Mouse (Mus musculus) spleen, adult 2 months (tissue): ENCODE data around the gene Hsh2d. TPM values are rescaled to one million over a fixed set of nuclear protein-coding genes. Genes with fewer than 3 reads are reported as not detected.

Experiments
- DNase-seq, 2 experiments: peaks; one replicate each; pipeline versions ENCODE4 v3.0.0 to v3.0.0-alpha.2; 2012 to 2021; ENCODE audit warnings: low spot score in 2 of 2, low read depth in 1 of 2
- H3K27ac ChIP-seq: fragments of 200-500 bp; 2 replicates; pipeline ENCODE4 v1.5.1; 2012; ENCODE audit warnings: low read length, inconsistent platforms; ENCODE audit not compliant: insufficient read depth
- H3K27me3 ChIP-seq: fragments of 200-500 bp; 2 replicates; pipeline ENCODE4 v1.6.1; 2012; ENCODE audit warnings: mild to moderate bottlenecking, moderate library complexity, low read length, inconsistent platforms; ENCODE audit not compliant: control insufficient read depth, insufficient read depth
- H3K36me3 ChIP-seq: fragments of 200-500 bp; 2 replicates; pipeline ENCODE4 v1.6.1; 2012; ENCODE audit warnings: mild to moderate bottlenecking, low read length, inconsistent platforms; ENCODE audit not compliant: control insufficient read depth, insufficient read depth
- H3K4me1 ChIP-seq: fragments of 200-500 bp; 2 replicates; pipeline ENCODE4 v1.6.1; 2011; ENCODE audit warnings: inconsistent platforms; ENCODE audit not compliant: control insufficient read depth, insufficient read depth, insufficient read length
- H3K4me3 ChIP-seq: fragments of 200-500 bp; 2 replicates; pipeline ENCODE4 v1.5.1; 2011; ENCODE audit warnings: mild to moderate bottlenecking, inconsistent platforms; ENCODE audit not compliant: insufficient read depth, insufficient read length; ENCODE audit errors: extremely low read depth
- CTCF ChIP-seq: fragments of 200-500 bp; IDR thresholded peaks from 2 replicates; pipeline ENCODE4 v1.5.1; 2011; ENCODE audit warnings: mild to moderate bottlenecking, inconsistent platforms; ENCODE audit not compliant: insufficient read depth, insufficient read length, insufficient replicate concordance; ENCODE audit errors: extremely low read depth
- POLR2A ChIP-seq: fragments of 200-500 bp; IDR thresholded peaks from 2 replicates; pipeline ENCODE4 v1.6.1; 2011; ENCODE audit warnings: low read depth, low read length, inconsistent platforms
- WGBS: fragments of 180-500 bp; shearing (Covaris S2); methylation state at CpG from one replicate; pipeline ENCODE4 v1.1.7; 2018; 5-methylcytosine and 5-hydroxymethylcytosine counted together
- polyA plus RNA-seq: library from polyadenylated mRNA; depleted of rRNA; stranded (reverse); fragments of >200 nt; gene quantifications from 2 replicates; pipeline ENCODE4 v1.2.3, GENCODE M21; 2012

Hsh2d gene
- polyA plus RNA-seq, 1 experiment: 16.6 TPM

GRCm38 (mm10) chr8:72147266-72147665, 42.2 kb upstream of the Hsh2d start:
- TF ChIP-seq CTCF (no peak), POLR2A (no peak)
- DNase-seq: no peak
- H3K4me1 ChIP-seq: no peaks in the 10 kb centered on the region; the same call in 1 of the 2 replicates
- 90% methylated on average over 2 of the region's 2 CpGs for WGBS
- H3K4me3 ChIP-seq: no peak overlapping the region
- no peaks in the 10 kb centered on the region for H3K27me3 ChIP-seq
- H3K36me3 ChIP-seq: peaks cover 61% of the 10 kb centered on the region
- H3K27ac ChIP-seq: no peak overlapping the region

- H3K27me3 ChIP-seq: no peaks in the 10 kb centered on the region
- H3K27ac ChIP-seq: no peak overlapping the region
- DNase-seq: no peak
- TF ChIP-seq CTCF (no peak), POLR2A (no peak)
- WGBS: 79% methylated on average over 1 of the region's 1 CpGs
- H3K4me3 ChIP-seq: no peak overlapping the region
- no peaks in the 10 kb centered on the region; the same call in 1 of the 2 replicates for H3K4me1 ChIP-seq
- peaks cover 58% of the 10 kb centered on the region for H3K36me3 ChIP-seq
Observed at GRCm38 (mm10) chr8:72149056-72149455, 40.4 kb upstream of the Hsh2d start.

GRCm38 (mm10) chr8:72151418-72152078, 37.9 kb upstream of the Hsh2d start:
- no peak overlapping the region for H3K4me3 ChIP-seq
- 35% methylated on average over 3 of the region's 3 CpGs for WGBS
- H3K4me1 ChIP-seq: no peaks in the 10 kb centered on the region; the same call in 1 of the 2 replicates
- peaks cover 46% of the 10 kb centered on the region for H3K36me3 ChIP-seq
- H3K27ac ChIP-seq: no peak overlapping the region
- no peaks in the 10 kb centered on the region for H3K27me3 ChIP-seq
- TF ChIP-seq CTCF: no peak
- no peak for TF ChIP-seq POLR2A
- DNase-seq: no peak

GRCm38 (mm10) chr8:72153382-72153781, 36.1 kb upstream of the Hsh2d start:
- Histone ChIP-seq H3K4me3 (no peak overlapping the region), H3K4me1 (no peaks in the 10 kb centered on the region; the same call in 1 of the 2 replicates), H3K27ac (no peak overlapping the region), H3K27me3 (no peaks in the 10 kb centered on the region), H3K36me3 (peaks cover 31% of the 10 kb centered on the region)
- no peak for TF ChIP-seq POLR2A
- no peak for TF ChIP-seq CTCF
- DNase-seq: no peak

GRCm38 (mm10) chr8:72158096-72158495, 31.3 kb upstream of the Hsh2d start:
- no peak for TF ChIP-seq POLR2A
- no peak for TF ChIP-seq CTCF
- peaks cover 8% of the 10 kb centered on the region for H3K36me3 ChIP-seq
- H3K4me3 ChIP-seq: no peak overlapping the region
- 91% methylated on average over 2 of the region's 2 CpGs for WGBS
- no peaks in the 10 kb centered on the region for H3K27me3 ChIP-seq
- peaks cover 12% of the 10 kb centered on the region; the same call in 1 of the 2 replicates for H3K4me1 ChIP-seq
- H3K27ac ChIP-seq: no peak overlapping the region
- DNase-seq: no peak

GRCm38 (mm10) chr8:72158726-72159125, 30.7 kb upstream of the Hsh2d start:
- H3K27me3 ChIP-seq: no peaks in the 10 kb centered on the region
- peaks cover 4% of the 10 kb centered on the region; the same call in 1 of the 2 replicates for H3K36me3 ChIP-seq
- peaks cover 17% of the 10 kb centered on the region; the same call in 1 of the 2 replicates for H3K4me1 ChIP-seq
- WGBS: 86% methylated on average over 3 of the region's 3 CpGs
- H3K4me3 ChIP-seq: no peak overlapping the region
- no peak overlapping the region for H3K27ac ChIP-seq
- TF ChIP-seq POLR2A: no peak
- no peak for TF ChIP-seq CTCF
- DNase-seq: no peak

GRCm38 (mm10) chr8:72160007-72160406, 29.4 kb upstream of the Hsh2d start:
- no peaks in the 10 kb centered on the region for H3K27me3 ChIP-seq
- H3K27ac ChIP-seq: peak overlapping the region; percentile 96
- peaks cover 5% of the 10 kb centered on the region; the same call in 1 of the 2 replicates for H3K36me3 ChIP-seq
- TF ChIP-seq POLR2A: no peak
- TF ChIP-seq CTCF: no peak
- H3K4me3 ChIP-seq: peak overlapping the region; percentile 73
- DNase-seq: no peak
- peaks cover 17% of the 10 kb centered on the region; the same call in 1 of the 2 replicates for H3K4me1 ChIP-seq
- WGBS: 8% methylated on average over 3 of the region's 3 CpGs
